Mouse (Mus musculus) heart, embryonic 16.5 days (tissue): ENCODE measurements around the gene Pop5. TPM values are rescaled to one million over a fixed set of nuclear protein-coding genes. Genes with fewer than 3 reads are reported as not detected.

Experiments used
- polyA plus RNA-seq: library from polyadenylated mRNA; unstranded; fragments of >200 nt; fragmentation: Nextera tagmentation; extraction: Ambion mirVana; gene quantifications from 2 replicates; pipeline ENCODE4 v1.2.1, GENCODE M21; 2015

Pop5 gene
- polyA plus RNA-seq, 1 experiment from 2014 or later: 70.5 TPM

Other genes starting within 250 kb of the Pop5 start
- gene Sppl3, start 224.7 kb upstream of the Pop5 start, polyA plus RNA-seq: 6.8 and 7.3 TPM in 2 replicates
- 9.2 and 14.9 TPM in 2 replicates for gene Gm10401, start 137.5 kb upstream of the Pop5 start, polyA plus RNA-seq
- 140 and 143 TPM in 2 replicates for gene Acads, start 116.5 kb upstream of the Pop5 start, polyA plus RNA-seq
- 20.7 and 22.6 TPM in 2 replicates for gene Unc119b, start 100.9 kb upstream of the Pop5 start, polyA plus RNA-seq
- gene Mlec, start 77.7 kb upstream of the Pop5 start, polyA plus RNA-seq: 50.7 and 55.8 TPM in 2 replicates
- gene Cabp1, start 41.5 kb upstream of the Pop5 start, polyA plus RNA-seq: 0.51 and 1.1 TPM in 2 replicates
- 126 and 133 TPM in 2 replicates for gene Rnf10, start 37.1 kb downstream of the Pop5 start, polyA plus RNA-seq
- 91.0 and 95.7 TPM in 2 replicates for gene Coq5, start 43.8 kb downstream of the Pop5 start, polyA plus RNA-seq
- 1,055 and 1,099 TPM in 2 replicates for gene Dynll1, start 65.2 kb downstream of the Pop5 start, polyA plus RNA-seq
- 94.3 and 131 TPM in 2 replicates for gene Srsf9, start 91.3 kb downstream of the Pop5 start, polyA plus RNA-seq
- 22.4 and 24.6 TPM in 2 replicates for gene Gatc, start 105.3 kb downstream of the Pop5 start, polyA plus RNA-seq
- 39.2 and 40.2 TPM in 2 replicates for gene Triap1, start 105.4 kb downstream of the Pop5 start, polyA plus RNA-seq
- 1,358 and 1,596 TPM in 2 replicates for gene Cox6a1, start 113.1 kb downstream of the Pop5 start, polyA plus RNA-seq
- 1.1 and 1.8 TPM in 2 replicates for gene Msi1, start 193.8 kb downstream of the Pop5 start, polyA plus RNA-seq
- gene Pla2g1b, start 230.4 kb downstream of the Pop5 start, polyA plus RNA-seq: 0.46 and 0.92 TPM in 2 replicates
- 18.7 and 24.0 TPM in 2 replicates for gene Sirt4, start 248.9 kb downstream of the Pop5 start, polyA plus RNA-seq